Mouse (Mus musculus) kidney, adult 8-10 months (tissue): Measurements from ENCODE around the gene 5430402E10Rik.
"Not testable (repeated sequence)": the region's sequence is repeated elsewhere in the genome, so short reads cannot be mapped to it uniquely, and the experiment has no call there.

Experiments
- DNase-seq, 2 experiments: peaks; one replicate each; pipeline ENCODE4 v3.0.0; 2022

5430402E10Rik gene

GRCm38 (mm10) chrX:77924962-77925361 lies at the start of gene 5430402E10Rik:
Gene 5430402E10Rik (minus strand): TSS chrX:77925062.
- not testable (repeated sequence) for DNase-seq

GRCm38 (mm10) chrX:77880033-77880432 lies 44.8 kb downstream of the 5430402E10Rik start:
- not testable (repeated sequence) for DNase-seq
